ENCODE assay signal across 8 mouse cellular contexts in genomic region chr7:34229691-34230111, GRCm38 (mm10). TPM values are rescaled to one million over a fixed set of nuclear protein-coding genes. Genes with fewer than 3 reads are reported as not detected.
DNase-seq lines count a peak whose midpoint lies in the region; ATAC-seq lines count a peak whose summit lies in the region.

No protein-coding gene starts in this region.

- peak overlapping the region; percentile 88 for H3K27ac ChIP-seq in hindbrain, embryonic 16.5 days (ENCODE audit: low read depth, low read length)

- H3K4me2 ChIP-seq in hindbrain, embryonic 16.5 days (ENCODE audit: low read length) = peak overlapping the region; percentile 76

- H3K27me3 ChIP-seq in hindbrain, embryonic 16.5 days (replicated peaks; ENCODE audit: control insufficient read depth, insufficient read depth, low read length) = no peaks in the 10 kb centered on the region

- H3K36me3 ChIP-seq in hindbrain, embryonic 16.5 days (ENCODE audit: control insufficient read depth, insufficient read depth, low read length) = peaks cover 12% of the 10 kb centered on the region; the same call in 1 of the 2 replicates

- peak; percentile 4 for ATAC-seq in hindbrain, embryonic 16.5 days

- H3K9ac ChIP-seq in hindbrain, embryonic 16.5 days (ENCODE audit: low read depth, low read length) = peak overlapping the region; percentile 77

- peaks cover 34% of the 10 kb centered on the region for H3K4me1 ChIP-seq in hindbrain, embryonic 16.5 days (ENCODE audit: control insufficient read depth, insufficient read depth, low read depth, low read length)

- WGBS in hindbrain, embryonic 16.5 days = under 1% methylated on average over 19 of the region's 19 CpGs

- peak overlapping the region; percentile 71 for H3K4me3 ChIP-seq in hindbrain, embryonic 16.5 days (ENCODE audit: low read length)

- H3K9me3 ChIP-seq in hindbrain, embryonic 16.5 days (ENCODE audit: control insufficient read depth, low read length) = no peaks in the 10 kb centered on the region

- peak; percentile 64 to 68 for DNase-seq in left cerebral cortex, adult 18-20 months (ENCODE audit: low spot score in 2 of 2)
- DNase-seq in left cerebral cortex, adult 11 months (ENCODE audit: low spot score) = no peak
- DNase-seq in cerebellum, postnatal 25 days = peak; percentile 61 to 63
- peak; percentile 41 to 57 for DNase-seq in gastrocnemius, adult 8-10 months (ENCODE audit: low spot score in 2 of 2)
- DNase-seq in left cerebral cortex, adult 9 months (ENCODE audit: low spot score in 2 of 2) = peak; percentile 53 to 69
- peak; percentile 54 to 58 for DNase-seq in lung, postnatal 4 days
- peak; percentile 48 for DNase-seq in right cerebral cortex, postnatal 4 days

RNA-seq across cellular contexts. Expression of gene Gpi1, which starts 0.4 kb away (rescaled TPM):
- 100 to 1,000 TPM; 662 to 699 TPM for total RNA-seq in left cerebral cortex, adult 18-20 months (2021)
- 1,000 to 10,000 TPM in 2 of 4 experiments, 100 to 1,000 TPM in 2; 941 to 1,057 (median 993) TPM for total RNA-seq in gastrocnemius, adult 8-10 months (2022)
- polyA plus RNA-seq in hindbrain, embryonic 16.5 days (2015; fragmentation: Nextera tagmentation; extraction: Ambion mirVana) = 355 and 401 TPM in 2 replicates

RNA-seq across cellular contexts. Expression of gene Gm6096, which starts 21.1 kb away (rescaled TPM):
- total RNA-seq in left cerebral cortex, adult 18-20 months (2021) = not detected
- total RNA-seq in gastrocnemius, adult 8-10 months (2022) = not detected
- polyA plus RNA-seq in hindbrain, embryonic 16.5 days (2015; fragmentation: Nextera tagmentation; extraction: Ambion mirVana) = 0.71 TPM in 1 of 2 replicates, not detected in the other

RNA-seq across cellular contexts. Expression of gene Pdcd2l, which starts 33.2 kb away (rescaled TPM):
- total RNA-seq in left cerebral cortex, adult 18-20 months (2021) = 10 to 100 TPM; 20.6 to 24.0 TPM
- total RNA-seq in gastrocnemius, adult 8-10 months (2022) = 10 to 100 TPM; 13.0 to 18.6 (median 16.9) TPM
- polyA plus RNA-seq in hindbrain, embryonic 16.5 days (2015; fragmentation: Nextera tagmentation; extraction: Ambion mirVana) = 76.2 and 87.3 TPM in 2 replicates
